Mouse (Mus musculus) kidney, adult 10 weeks (tissue): Measurements from ENCODE around the gene Sgo2b. TPM values are rescaled to one million over a fixed set of nuclear protein-coding genes. Genes with fewer than 3 reads are reported as not detected.

Experiments
- polyA plus RNA-seq: library from polyadenylated mRNA; stranded (reverse); fragments of 350-450 nt; fragmentation: Illumina TruSeq; extraction: RNeasy Lipid Tissue Mini Kit (QIAGEN cat#74804); gene quantifications from one replicate; pipeline ENCODE4 v1.2.3, GENCODE M21; 2014; ENCODE audit warnings: low read depth, low replicate concordance

Sgo2b gene
- polyA plus RNA-seq = not detected

GRCm38 (mm10) chr8:63951626-63952377 lies at the start of gene Sgo2b:
Sgo2b (minus strand) TSS chr8:63952248.

